Mouse (Mus musculus) kidney, embryonic 16.5 days (tissue): ENCODE measurements around the gene Sap30l. TPM values are rescaled to one million over a fixed set of nuclear protein-coding genes. Genes with fewer than 3 reads are reported as not detected.

Experiments
- ATAC-seq: fragments of 200-750 bp; cut with Nextera tagmentation; 2 replicates; pipeline ENCODE4 v1.8.0; 2017; ENCODE audit warnings: moderate TSS enrichment; ENCODE audit not compliant: low FRiP score, low TSS enrichment
- H3K27ac ChIP-seq: fragments of 300-500 bp; sonication (generic); 2 replicates; pipeline ENCODE4 v1.5.1; 2014; ENCODE audit warnings: low read length
- H3K27me3 ChIP-seq: fragments of 300-500 bp; sonication (generic); 2 replicates; pipeline ENCODE4 v1.6.1; 2014; ENCODE audit warnings: low read length, control low read depth, mixed read lengths; ENCODE audit not compliant: insufficient read depth
- H3K36me3 ChIP-seq: fragments of 300-500 bp; sonication (generic); 2 replicates; pipeline ENCODE4 v1.6.1; 2014; ENCODE audit warnings: low read length, control low read depth, mixed read lengths; ENCODE audit not compliant: insufficient read depth
- H3K4me1 ChIP-seq: fragments of 300-500 bp; sonication (generic); 2 replicates; pipeline ENCODE4 v1.6.1; 2014; ENCODE audit warnings: low read length, control low read depth, mixed read lengths; ENCODE audit not compliant: insufficient read depth
- H3K4me2 ChIP-seq: fragments of 300-500 bp; sonication (generic); replicated peaks from 2 replicates; pipeline ENCODE4 v1.6.1; 2014; ENCODE audit warnings: low read depth, low read length
- H3K4me3 ChIP-seq: fragments of 300-500 bp; sonication (generic); 2 replicates; pipeline ENCODE4 v1.5.1; 2014; ENCODE audit warnings: mild to moderate bottlenecking, low read length
- H3K9ac ChIP-seq: fragments of 300-500 bp; sonication (generic); replicated peaks from 2 replicates; pipeline ENCODE4 v1.6.1; 2014; ENCODE audit warnings: low read length
- H3K9me3 ChIP-seq: fragments of 300-500 bp; sonication (generic); 2 replicates; pipeline ENCODE4 v1.6.1; 2016; ENCODE audit warnings: low read length, control low read depth
- WGBS: fragments of 180-500 bp; shearing (Covaris S2); extraction: QIAGEN DNeasy Blood & Tissue Kit; methylation state at CpG from one replicate; pipeline ENCODE4 v1.1.7; 2014; 5-methylcytosine and 5-hydroxymethylcytosine counted together
- polyA plus RNA-seq: library from polyadenylated mRNA; unstranded; fragments of >200 nt; fragmentation: Nextera tagmentation; extraction: Ambion mirVana; gene quantifications from 2 replicates; pipeline ENCODE4 v1.2.1, GENCODE M21; 2015

The Sap30l gene
- polyA plus RNA-seq, 1 experiment from 2014 or later: 7.1 TPM

DNA sequence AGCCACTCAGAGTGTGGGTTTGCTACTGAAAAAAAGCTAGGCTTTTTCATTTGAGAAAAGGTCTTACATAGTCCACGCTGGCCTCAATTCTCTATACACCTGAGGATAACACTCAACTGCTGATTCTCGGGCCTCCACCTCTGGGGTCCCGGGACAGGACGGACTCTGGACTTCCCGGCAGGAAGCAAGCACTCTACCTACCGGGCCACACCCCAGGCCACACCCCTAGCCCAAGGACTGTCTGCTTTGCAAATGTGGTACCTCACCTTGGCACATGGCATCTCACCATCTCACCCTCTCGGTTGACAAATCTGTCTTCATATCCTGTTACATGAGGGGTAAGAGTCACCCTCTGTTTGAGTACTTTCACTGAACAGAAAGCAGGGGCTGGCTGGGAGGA lies 48.9 kb downstream of the Sap30l start:
- no peaks in the 10 kb centered on the region for H3K9me3 ChIP-seq
- H3K27me3 ChIP-seq: peaks cover 11% of the 10 kb centered on the region; the same call in 1 of the 2 replicates
- no peak for ATAC-seq
- no peak overlapping the region for H3K9ac ChIP-seq
- no peak overlapping the region for H3K27ac ChIP-seq
- 46% methylated on average over 7 of the region's 7 CpGs for WGBS
- no peak overlapping the region for H3K4me3 ChIP-seq
- no peaks in the 10 kb centered on the region for H3K36me3 ChIP-seq
- no peaks in the 10 kb centered on the region for H3K4me1 ChIP-seq
- H3K4me2 ChIP-seq: no peak overlapping the region

DNA sequence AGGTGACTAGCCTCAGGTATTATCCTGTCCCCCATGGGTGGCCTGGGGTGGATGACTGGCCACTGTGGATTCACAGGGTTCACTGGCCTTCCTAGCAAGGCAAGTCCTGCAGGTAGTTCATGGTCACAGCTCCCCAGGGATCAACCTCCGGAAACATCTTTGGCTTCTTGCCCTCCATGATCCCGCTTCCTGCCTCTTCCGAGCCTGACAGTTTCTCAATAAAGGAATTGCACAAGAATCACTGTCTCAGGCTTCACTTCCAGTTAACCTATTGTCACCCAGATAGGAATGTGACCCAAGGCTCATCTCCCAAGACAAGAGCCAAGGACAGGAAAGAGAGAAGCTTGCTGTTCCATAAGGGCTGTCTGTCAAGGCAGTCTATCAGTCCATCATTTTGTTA lies 49.5 kb downstream of the Sap30l start:
- no peak for ATAC-seq
- no peaks in the 10 kb centered on the region for H3K9me3 ChIP-seq
- no peaks in the 10 kb centered on the region for H3K4me1 ChIP-seq
- H3K4me3 ChIP-seq: no peak overlapping the region
- 43% methylated on average over 3 of the region's 3 CpGs for WGBS
- peaks cover 11% of the 10 kb centered on the region; the same call in 1 of the 2 replicates for H3K27me3 ChIP-seq
- H3K36me3 ChIP-seq: no peaks in the 10 kb centered on the region
- no peak overlapping the region for H3K27ac ChIP-seq
- no peak overlapping the region for H3K4me2 ChIP-seq
- H3K9ac ChIP-seq: no peak overlapping the region

DNA sequence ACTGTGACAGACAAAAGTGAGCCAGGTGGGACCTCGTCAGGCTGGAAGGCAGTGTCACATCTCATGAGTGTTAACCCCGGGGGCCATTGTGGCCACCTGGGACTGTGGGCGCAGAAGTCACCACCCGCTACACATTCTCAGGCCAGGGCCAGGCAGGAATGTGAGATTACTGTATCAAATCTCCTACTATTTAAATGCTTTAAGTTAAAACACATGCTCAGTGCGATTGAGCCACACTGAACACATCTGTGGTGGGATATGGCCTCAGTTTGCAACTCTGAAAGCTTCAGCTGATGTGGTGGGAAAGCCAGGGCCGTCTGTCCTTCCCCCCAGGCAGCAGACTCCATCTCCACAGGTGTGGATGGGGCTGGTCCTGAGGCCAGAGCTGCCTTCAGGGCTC lies 52.1 kb downstream of the Sap30l start:
- peaks cover 6% of the 10 kb centered on the region; the same call in 1 of the 2 replicates for H3K27me3 ChIP-seq
- 62% methylated on average over 6 of the region's 6 CpGs for WGBS
- no peaks in the 10 kb centered on the region for H3K9me3 ChIP-seq
- ATAC-seq: no peak
- H3K36me3 ChIP-seq: no peaks in the 10 kb centered on the region
- no peak overlapping the region for H3K27ac ChIP-seq
- no peak overlapping the region for H3K9ac ChIP-seq
- no peaks in the 10 kb centered on the region for H3K4me1 ChIP-seq
- no peak overlapping the region for H3K4me2 ChIP-seq
- no peak overlapping the region for H3K4me3 ChIP-seq

DNA sequence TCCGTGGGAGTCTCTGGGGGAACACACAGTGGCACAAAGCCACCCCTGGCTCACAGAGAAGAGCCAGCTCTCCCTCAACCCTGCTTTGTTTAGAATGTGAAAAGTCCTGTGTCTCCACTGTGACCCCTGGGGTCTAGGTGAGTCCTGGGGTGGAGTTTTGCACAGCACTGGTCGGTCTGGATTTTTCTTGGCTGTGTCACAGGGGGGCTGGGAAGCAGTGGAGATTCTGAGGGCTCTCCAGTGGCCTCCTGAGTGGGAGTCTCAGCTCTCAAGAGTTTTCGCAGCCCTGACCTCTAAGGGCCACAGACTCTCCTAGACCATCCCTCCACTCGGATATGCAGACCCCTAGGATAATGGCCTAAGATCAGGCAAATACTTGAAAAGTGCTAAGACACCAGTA lies 56.3 kb downstream of the Sap30l start:
- Histone ChIP-seq H3K27me3 (no peaks in the 10 kb centered on the region), H3K9me3 (no peaks in the 10 kb centered on the region), H3K4me2 (no peak overlapping the region), H3K9ac (no peak overlapping the region), H3K36me3 (no peaks in the 10 kb centered on the region), H3K27ac (no peak overlapping the region), H3K4me1 (no peaks in the 10 kb centered on the region), H3K4me3 (no peak overlapping the region)
- ATAC-seq: no peak
- 39% methylated on average over 4 of the region's 4 CpGs for WGBS

Other genes with a start within 250 kb of the Sap30l start
- 23.6 TPM in 2 replicates for gene Galnt10, start 156.2 kb upstream of the Sap30l start, polyA plus RNA-seq
- gene Hand1, start 31.2 kb downstream of the Sap30l start, polyA plus RNA-seq: 0.97 and 1.8 TPM in 2 replicates
- 18.3 and 19.1 TPM in 2 replicates for gene Larp1, start 207.4 kb downstream of the Sap30l start, polyA plus RNA-seq